Comparison of ENCODE assay signal across 11 mouse cellular contexts in genomic region chr4:64142356-64142787, GRCm38 (mm10).
DNase-seq lines count a peak whose midpoint lies in the region; ATAC-seq and TF ChIP-seq lines count a peak whose summit lies in the region.
"Had no signal": no experiment of that assay in that cellular context is flagged by ENCODE, and none has a peak within 500 bp of the region (broad histone marks: within the 10 kb centered on the region; RNA-seq: fewer than 3 reads in every experiment).

No protein-coding gene starts in this region.

- no peak for TF ChIP-seq CTCF in kidney, adult 2 months (conservative IDR thresholded peaks at IDR 0.05; ENCODE audit: insufficient read depth, insufficient read length, low read depth, low read length)

- H3K4me3 ChIP-seq in kidney, adult 2 months (ENCODE audit: insufficient read depth, low read depth, low read length) = no peak overlapping the region
- no peak overlapping the region for H3K4me3 ChIP-seq in limb, embryonic 14.5 days (replicated peaks; ENCODE audit: low read length)
- no peak overlapping the region for H3K4me3 ChIP-seq in liver, embryonic 12.5 days
- H3K4me3 ChIP-seq: liver, embryonic 15.5 days; neural tube, embryonic 13.5 days had no signal

- peak; percentile 33 for DNase-seq in kidney, postnatal 10 days
- no peak for DNase-seq in kidney, adult 2 months
- peak; percentile 82 to 89 for DNase-seq in cerebellum, postnatal 14 days
- DNase-seq in limb, embryonic 14.5 days (ENCODE audit: low spot score) = peak; percentile 46
- no peak for DNase-seq in testis, postnatal 14 days (ENCODE audit: low spot score)
- DNase-seq: kidney, adult 9 months had no signal

- peak; percentile 82 for ATAC-seq in cerebellum, adult (ENCODE audit: insufficient number of reproducible peaks, low FRiP score, low TSS enrichment)
- peak; percentile 68 for ATAC-seq in limb, embryonic 14.5 days (ENCODE audit: low FRiP score, low read depth)
- no peak for ATAC-seq in liver, embryonic 12.5 days
- no peak for ATAC-seq in inflammation-experienced regulatory T-cells, adult 6 months

- no peak overlapping the region for H3K27ac ChIP-seq in kidney, adult 2 months (ENCODE audit: insufficient read depth, low read depth, low read length)
- H3K27ac ChIP-seq in limb, embryonic 14.5 days (replicated peaks; ENCODE audit: low read depth, low read length) = no peak overlapping the region
- no peak overlapping the region for H3K27ac ChIP-seq in liver, embryonic 12.5 days
- H3K27ac ChIP-seq: liver, embryonic 15.5 days; neural tube, embryonic 13.5 days had no signal

- no peaks in the 10 kb centered on the region for H3K36me3 ChIP-seq in kidney, adult 2 months (ENCODE audit: control insufficient read depth, insufficient read depth, low read length)
- no peaks in the 10 kb centered on the region for H3K36me3 ChIP-seq in limb, embryonic 14.5 days (ENCODE audit: control insufficient read depth, insufficient read depth, low read length)
- H3K36me3 ChIP-seq in liver, embryonic 12.5 days = no peaks in the 10 kb centered on the region
- H3K36me3 ChIP-seq: liver, embryonic 15.5 days; neural tube, embryonic 13.5 days had no signal

- no peaks in the 10 kb centered on the region for H3K4me1 ChIP-seq in kidney, adult 2 months (ENCODE audit: control insufficient read depth, insufficient read depth, low read length)
- H3K4me1 ChIP-seq in limb, embryonic 14.5 days (ENCODE audit: control insufficient read depth, insufficient read depth, low read length) = no peaks in the 10 kb centered on the region
- no peaks in the 10 kb centered on the region for H3K4me1 ChIP-seq in liver, embryonic 12.5 days
- H3K4me1 ChIP-seq: liver, embryonic 15.5 days; neural tube, embryonic 13.5 days had no signal

- TF ChIP-seq POLR2A in kidney, adult 2 months (IDR thresholded peaks at IDR 0.05; ENCODE audit: low read depth, low read length) = no peak
- no peak for TF ChIP-seq POLR2A in limb, embryonic 14.5 days (IDR thresholded peaks at IDR 0.05; ENCODE audit: borderline replicate concordance, extremely low read depth, insufficient read depth, insufficient read length)

- no peak overlapping the region for H3K9ac ChIP-seq in limb, embryonic 14.5 days (ENCODE audit: low read depth, low read length, severe bottlenecking)
- no peak overlapping the region for H3K9ac ChIP-seq in liver, embryonic 12.5 days
- H3K9ac ChIP-seq: liver, embryonic 15.5 days; neural tube, embryonic 13.5 days had no signal

- H3K9me3 ChIP-seq in limb, embryonic 14.5 days (ENCODE audit: control insufficient read depth, low read length) = no peaks in the 10 kb centered on the region
- no peaks in the 10 kb centered on the region for H3K9me3 ChIP-seq in liver, embryonic 12.5 days (replicated peaks)
- H3K9me3 ChIP-seq: liver, embryonic 15.5 days; neural tube, embryonic 13.5 days had no signal

- H3K27me3 ChIP-seq in kidney, adult 2 months (replicated peaks; ENCODE audit: control insufficient read depth, insufficient read depth, low read length) = no peaks in the 10 kb centered on the region
- no peaks in the 10 kb centered on the region for H3K27me3 ChIP-seq in limb, embryonic 14.5 days (ENCODE audit: control insufficient read depth, insufficient read depth, low read length)
- no peaks in the 10 kb centered on the region for H3K27me3 ChIP-seq in liver, embryonic 12.5 days (replicated peaks)
- H3K27me3 ChIP-seq: liver, embryonic 15.5 days; neural tube, embryonic 13.5 days had no signal

- H3K4me2 ChIP-seq in limb, embryonic 14.5 days (replicated peaks; ENCODE audit: low read depth, low read length, severe bottlenecking) = no peak overlapping the region
- no peak overlapping the region for H3K4me2 ChIP-seq in liver, embryonic 12.5 days
- H3K4me2 ChIP-seq: liver, embryonic 15.5 days; neural tube, embryonic 13.5 days had no signal

- 66% methylated on average over 5 of the region's 5 CpGs for WGBS in kidney, adult 2 months
- 47% methylated on average over 5 of the region's 5 CpGs for WGBS in limb, embryonic 14.5 days
- 59% methylated on average over 5 of the region's 5 CpGs for WGBS in liver, embryonic 12.5 days (ENCODE audit: insufficient replicate concordance)

Comparison
In these comparisons a context has a peak if more than half of its experiments do, and no peak if none do; other contexts are left out.
1. DNase-seq: peak in kidney, postnatal 10 days (single experiment), cerebellum, postnatal 14 days (2 of 2) and limb, embryonic 14.5 days (single experiment); none in kidney, adult 2 months (single experiment) and testis, postnatal 14 days (single experiment).
2. ATAC-seq: peak in cerebellum, adult (single experiment) and limb, embryonic 14.5 days (single experiment); none in liver, embryonic 12.5 days (single experiment) and inflammation-experienced regulatory T-cells, adult 6 months (single experiment).